Mouse (Mus musculus): ENCODE results near the gene Rxfp3.

Rxfp3 gene

DNA sequence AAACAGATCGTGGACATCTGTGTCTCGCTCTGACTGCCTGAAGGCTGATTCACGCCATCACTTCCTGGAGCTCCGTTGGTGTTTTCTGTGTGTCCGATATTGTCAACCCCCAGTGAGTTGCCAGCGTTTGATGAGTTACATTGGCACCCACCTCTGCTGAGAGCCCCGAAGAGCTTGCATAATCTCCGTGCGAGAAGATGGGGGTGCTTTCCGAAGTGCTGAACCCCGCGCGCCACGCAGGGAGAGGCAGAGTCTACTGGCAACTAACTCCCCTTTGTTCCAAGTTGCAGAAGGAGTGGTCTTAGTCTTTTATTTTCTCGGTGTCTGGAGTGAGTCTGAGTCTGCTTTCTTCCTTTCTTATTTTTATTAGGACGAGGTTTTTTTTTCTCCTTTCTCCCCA, at the start of gene Rxfp3:
TSS of gene Rxfp3 (minus strand) at position 281 of the 400 bp plus-strand sequence.
- no peak for DNase-seq (ENCODE audit: extremely low read depth, low read depth)

DNA sequence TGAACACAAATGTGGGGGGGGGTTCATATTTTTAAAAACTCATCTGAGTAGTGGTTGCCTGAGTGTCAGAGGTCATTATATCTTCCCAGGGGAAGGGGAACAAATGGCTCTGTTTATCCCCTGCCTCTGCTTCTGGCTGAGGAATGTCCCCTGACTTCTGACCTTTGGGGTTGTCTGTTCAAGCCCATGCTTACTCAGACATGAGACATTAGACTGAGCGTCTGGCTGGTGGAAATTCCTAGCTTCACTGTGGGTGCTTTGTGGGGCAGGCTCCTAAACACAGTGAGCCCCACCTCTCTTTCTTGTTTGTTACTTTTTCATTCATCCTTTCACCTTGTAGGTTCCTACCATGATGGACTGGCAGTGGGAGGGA, 47.2 kb upstream of the Rxfp3 start:
- no peak for DNase-seq (ENCODE audit: extremely low read depth, low read depth)

DNA sequence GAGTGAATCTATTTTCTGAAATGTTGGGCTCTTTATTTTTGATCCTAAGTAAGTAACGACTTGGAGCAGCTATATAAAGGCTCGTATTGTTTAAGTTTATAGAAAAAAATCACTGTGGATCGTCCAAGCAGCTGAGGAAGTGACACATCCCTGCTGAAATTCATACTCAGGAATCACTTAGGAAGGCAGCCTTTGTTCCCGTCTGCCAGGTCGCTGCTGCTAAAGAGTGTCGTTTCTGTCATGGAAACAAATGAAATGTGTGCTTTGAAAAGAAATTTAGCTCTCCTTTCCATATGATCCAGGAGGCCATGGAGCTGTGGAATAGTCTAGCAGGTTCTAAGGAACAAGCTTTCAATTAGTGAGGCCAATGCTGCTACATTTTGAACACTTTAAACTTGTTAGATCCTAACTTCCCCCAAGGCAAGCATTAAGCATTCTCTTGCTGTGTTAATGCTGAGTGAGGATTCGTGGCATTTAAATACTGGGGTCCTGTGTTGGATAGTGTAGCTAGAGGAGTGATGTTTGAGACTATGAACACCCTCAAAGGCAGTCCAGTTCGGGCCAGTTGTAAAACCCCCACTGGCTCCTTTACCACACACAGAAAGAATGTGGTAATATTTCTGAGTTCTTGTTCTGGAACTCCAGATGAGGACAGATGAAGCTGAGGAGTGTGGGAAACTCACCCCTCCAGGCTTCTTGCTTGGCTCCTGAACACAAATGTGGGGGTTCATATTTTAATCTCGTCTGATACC, 46.6 kb upstream of the Rxfp3 start:
- no peak for DNase-seq (ENCODE audit: extremely low read depth, low read depth)

GRCm38 (mm10) chr15:11083678-11084077, 45.9 kb upstream of the Rxfp3 start:
- DNase-seq (ENCODE audit: extremely low read depth, low read depth) = no peak

DNA sequence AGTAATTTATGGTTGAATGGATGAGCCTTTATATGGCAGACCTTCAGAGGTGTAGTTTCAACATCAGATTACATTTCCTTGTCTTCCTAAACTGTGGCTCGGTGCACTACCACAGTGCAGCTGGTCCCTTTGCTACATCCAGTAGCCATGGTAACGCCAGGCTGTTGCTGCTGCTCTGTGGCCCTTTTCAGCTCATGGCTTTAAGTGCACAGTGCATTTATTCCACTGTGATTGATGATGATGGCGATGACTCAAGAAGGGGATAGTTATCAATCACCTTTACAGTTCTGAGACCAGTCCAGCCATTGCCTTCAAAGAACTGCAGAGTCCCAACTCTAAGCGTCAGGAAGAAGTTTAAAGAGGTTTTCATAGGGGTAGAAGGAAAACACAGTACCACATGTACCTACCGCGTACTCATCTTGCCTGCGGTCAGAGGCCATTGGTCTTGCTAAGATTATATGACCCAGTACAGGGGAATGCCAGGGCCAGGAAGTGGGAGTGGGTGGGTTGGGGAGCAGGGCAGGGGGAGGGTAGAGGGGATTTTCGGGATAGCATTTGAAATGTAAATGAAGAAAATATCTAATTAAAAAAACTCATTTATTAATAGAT, 45.3 kb upstream of the Rxfp3 start:
- no peak for DNase-seq (ENCODE audit: extremely low read depth, low read depth)

DNA sequence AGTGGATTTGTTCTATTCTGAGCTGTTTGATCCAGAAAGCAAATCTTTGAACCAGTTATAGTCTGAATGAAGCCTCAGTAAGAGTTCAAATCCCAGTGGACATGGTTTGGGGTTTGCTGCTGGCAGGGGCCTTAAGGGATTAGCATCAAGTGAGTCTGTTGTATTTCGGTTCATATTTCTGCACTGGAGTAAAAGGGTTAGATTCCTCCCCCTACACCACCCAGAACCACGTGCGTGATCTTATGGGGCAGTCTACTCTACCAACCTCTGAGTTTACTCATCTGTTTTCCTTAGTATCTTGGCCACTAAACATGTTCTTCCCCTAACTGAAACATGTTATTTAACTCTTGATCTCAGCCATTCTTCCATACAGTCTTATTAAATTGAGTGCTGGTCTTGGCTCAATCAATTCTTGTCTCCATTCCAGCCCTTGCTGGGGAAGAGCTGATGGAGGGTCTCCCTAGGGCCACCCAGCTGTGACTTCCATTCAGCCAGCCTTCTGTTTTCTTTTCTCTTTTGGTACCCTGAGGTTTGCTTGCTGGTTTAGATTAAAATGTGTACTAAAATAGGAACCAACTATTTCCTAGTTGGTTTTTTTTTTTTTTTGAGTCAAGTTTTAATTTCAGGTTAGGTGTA, 38.1 kb upstream of the Rxfp3 start:
- DNase-seq (ENCODE audit: extremely low read depth, low read depth) = no peak

DNA sequence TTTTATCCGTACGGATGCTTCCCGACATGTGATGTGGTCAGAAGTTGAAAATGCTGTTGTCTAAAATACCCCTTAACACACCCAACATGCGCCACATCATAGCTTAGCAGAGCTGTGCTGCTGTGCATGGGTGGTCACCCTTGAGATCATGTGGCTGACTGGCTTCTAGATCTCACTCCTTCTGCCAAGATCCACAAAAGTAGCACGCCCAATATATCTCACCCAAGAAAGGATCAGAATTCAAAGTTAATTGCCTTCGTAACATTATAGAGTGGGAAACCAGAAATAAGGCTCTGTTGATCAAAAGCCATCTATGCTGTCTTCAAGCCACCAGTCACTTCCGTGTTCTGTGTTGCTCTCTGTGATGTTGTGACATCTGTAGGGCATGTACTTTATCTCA, 30.1 kb upstream of the Rxfp3 start:
- DNase-seq (ENCODE audit: extremely low read depth, low read depth) = no peak

DNA sequence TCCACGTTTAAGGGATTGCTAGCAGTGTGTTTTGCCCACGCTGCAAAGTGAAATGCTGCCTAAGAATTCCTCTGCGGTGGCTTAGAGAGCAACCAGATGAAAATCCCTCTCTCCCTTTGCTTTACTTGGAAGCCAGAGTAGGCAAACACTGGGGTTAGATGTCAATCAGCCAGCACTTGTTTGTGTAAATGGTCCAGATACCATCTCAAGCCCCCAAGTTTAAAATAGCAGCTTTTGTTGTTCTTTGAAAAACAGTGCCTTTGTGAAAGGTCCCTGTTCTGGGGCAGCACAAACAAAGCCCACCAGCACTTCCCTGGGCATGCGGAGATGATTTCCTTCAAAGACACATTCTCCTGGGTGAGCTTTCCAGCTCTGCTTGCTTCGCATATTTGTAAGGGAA, 28.5 kb upstream of the Rxfp3 start:
- DNase-seq (ENCODE audit: extremely low read depth, low read depth) = no peak

DNA sequence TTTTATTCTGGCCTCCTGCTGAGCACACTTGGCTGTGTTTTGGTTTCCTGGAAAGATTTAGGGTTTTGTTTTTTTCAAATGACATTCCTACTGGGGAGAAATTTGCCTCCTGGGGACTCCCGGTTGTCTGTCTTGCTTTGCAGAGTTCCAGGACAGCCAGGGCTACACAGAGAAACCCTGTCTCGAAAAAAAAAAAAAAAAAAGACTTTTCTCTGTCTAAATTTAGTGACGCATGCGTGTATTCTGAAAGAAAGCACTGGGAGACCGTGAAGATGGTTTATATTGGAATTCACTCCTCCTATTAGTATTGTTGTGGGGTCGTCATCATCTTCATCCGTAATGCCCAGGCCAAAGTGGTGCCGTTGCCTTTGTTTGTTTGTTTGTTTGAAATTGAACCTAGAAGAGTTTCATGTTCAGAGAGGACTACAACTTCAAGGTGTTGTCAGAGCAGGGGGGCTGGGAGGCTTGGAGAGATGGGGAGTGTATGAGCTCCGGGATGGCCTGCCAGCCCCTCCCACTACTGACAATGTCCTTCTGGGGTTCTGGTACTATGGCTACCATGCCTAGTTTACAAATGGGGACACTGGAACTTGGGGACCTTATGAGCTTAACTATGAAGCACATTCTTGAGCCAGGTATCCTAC, 27.9 kb upstream of the Rxfp3 start:
- DNase-seq (ENCODE audit: extremely low read depth, low read depth) = no peak

DNA sequence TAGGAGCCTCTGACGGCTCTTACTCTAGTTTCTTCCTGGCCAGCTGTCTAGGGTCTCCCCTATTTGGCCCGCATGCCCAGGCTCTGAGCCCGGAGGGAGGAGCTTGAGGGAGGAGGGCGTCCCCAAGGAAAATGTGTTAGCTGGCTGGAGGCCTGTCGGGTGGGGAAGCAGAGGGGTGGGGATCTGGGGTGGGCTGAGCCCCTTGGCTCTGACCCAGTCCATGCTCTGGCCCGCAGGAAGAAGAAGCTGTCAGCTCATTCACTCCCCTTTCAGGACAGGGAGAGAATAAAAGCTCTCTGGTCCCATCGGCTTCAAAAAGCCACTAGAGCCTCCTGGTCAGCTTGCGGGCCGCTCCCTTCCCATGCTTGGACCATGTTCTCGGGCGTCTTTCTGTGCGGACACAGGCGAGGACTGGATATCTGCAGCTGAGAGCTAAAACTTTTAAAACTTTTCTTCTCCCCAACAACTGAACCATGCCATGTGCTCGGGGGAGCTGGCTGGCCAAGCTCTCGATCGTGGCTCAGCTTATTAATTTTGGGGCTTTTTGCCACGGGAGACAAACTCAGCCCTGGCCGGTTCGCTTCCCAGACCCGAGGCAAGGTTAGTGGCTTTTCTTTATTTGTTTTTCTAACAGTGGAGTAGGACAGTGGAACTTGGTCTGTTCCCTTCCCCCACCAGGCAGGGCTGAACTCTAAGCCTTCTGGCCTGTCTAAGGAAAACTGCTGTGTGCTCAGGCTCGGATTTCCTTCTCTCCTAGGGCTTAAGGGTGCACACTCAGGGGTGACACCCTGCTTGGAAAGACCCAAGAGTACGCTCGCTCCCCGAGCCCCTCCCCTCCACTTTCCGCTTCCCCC, 27.0 kb upstream of the Rxfp3 start, which contains the start of gene Adamts12:
TSS of gene Adamts12 (plus strand) at position 233 of the 854 bp plus-strand sequence.
- no peak for DNase-seq (ENCODE audit: extremely low read depth, low read depth)

DNA sequence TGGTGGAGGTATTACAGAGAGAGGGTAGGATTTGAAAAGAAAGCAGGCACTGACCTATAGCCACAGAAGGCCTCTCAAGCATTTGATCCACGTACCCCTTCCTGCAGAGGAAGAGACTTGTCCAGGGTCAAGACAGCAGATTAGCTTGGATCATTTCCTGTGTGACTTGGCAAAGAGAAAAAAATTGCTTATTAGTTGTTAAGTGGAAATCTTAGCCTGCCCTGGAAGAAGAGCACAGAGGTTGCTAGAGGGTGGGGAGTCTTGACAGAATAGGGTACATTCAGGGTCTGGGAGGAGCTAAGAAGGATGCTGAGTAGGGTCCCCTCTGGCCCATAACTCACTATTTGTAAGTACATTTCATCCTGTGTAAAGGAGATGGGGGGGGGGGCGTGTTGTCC, 26.4 kb upstream of the Rxfp3 start:
- no peak for DNase-seq (ENCODE audit: extremely low read depth, low read depth)

DNA sequence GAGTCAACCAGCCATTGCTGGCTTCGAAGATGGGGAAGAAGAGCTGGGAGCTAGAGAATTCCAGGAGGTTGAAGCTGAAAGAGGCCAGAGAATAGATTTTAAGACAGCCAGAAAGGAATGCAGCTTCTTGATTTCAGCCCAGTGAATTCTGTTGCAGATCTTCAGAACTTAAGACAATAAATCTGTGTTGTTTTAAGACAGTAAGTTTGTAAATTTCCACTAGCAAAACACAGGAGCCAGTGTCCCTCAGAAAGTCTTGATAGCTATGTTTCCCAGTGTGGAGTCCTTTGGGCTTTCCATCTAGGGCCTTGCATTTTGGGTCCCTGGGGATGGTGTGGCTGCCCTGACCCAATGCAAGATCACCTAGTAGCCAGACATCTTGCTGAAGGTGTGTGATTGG, 25.1 kb upstream of the Rxfp3 start:
- no peak for DNase-seq (ENCODE audit: extremely low read depth, low read depth)

DNA sequence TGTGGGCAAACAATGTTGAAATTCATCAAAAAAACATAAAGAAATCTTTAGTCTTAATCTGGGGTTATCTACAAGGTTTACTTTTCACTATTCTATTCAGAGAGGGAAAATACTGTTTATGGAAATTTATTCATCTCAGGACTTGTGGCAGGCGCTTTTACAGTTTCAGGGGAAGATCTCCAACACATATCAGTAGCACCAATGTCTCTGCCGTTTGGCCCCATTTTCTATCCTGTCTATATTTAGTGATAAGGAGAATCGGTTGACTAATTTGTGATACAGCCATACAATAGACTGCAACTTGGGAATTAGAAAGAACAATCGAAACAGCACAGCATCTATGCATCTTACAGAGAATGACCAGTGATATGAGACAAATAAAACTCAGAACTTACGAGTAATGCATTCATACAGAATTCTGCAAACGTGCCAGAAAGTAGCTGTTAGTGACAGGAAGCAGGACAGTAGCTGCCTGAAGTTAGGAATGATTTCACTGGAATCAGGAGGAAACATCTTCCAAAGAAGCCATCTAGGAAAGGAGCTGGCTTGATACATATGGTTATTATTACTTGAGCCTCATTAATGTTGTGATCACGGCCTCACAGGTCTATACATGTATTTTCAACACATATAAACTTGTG, 16.8 kb upstream of the Rxfp3 start:
- DNase-seq (ENCODE audit: extremely low read depth, low read depth) = no peak

- no peak for DNase-seq (ENCODE audit: extremely low read depth, low read depth)
Measured at GRCm38 (mm10) chr15:11053678-11054439, 16.1 kb upstream of the Rxfp3 start.

DNA sequence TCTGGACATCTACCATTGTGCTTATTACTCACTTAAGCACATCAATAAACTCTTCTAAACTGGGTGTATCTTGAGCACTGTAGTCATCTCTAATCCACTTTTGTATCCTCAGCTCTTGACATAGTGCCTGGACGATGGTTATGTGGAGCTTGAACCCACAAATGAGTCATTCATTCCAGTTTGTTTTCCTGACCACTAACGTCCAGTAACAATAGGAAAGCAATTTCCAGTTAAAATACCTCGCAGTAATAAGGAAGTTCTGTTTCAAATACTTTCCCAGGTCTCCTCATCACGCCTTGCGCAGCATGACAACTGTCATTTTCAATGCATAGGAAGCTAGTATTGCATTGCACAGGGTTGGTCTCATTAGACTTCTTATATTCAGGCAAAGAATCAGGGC, 5.0 kb upstream of the Rxfp3 start:
- no peak for DNase-seq (ENCODE audit: extremely low read depth, low read depth)

- DNase-seq (ENCODE audit: extremely low read depth, low read depth) = no peak
Measured at GRCm38 (mm10) chr15:11041229-11041628, 3.4 kb upstream of the Rxfp3 start.

- DNase-seq (ENCODE audit: extremely low read depth, low read depth) = no peak
Measured at GRCm38 (mm10) chr15:11040067-11040466, 2.3 kb upstream of the Rxfp3 start.

DNA sequence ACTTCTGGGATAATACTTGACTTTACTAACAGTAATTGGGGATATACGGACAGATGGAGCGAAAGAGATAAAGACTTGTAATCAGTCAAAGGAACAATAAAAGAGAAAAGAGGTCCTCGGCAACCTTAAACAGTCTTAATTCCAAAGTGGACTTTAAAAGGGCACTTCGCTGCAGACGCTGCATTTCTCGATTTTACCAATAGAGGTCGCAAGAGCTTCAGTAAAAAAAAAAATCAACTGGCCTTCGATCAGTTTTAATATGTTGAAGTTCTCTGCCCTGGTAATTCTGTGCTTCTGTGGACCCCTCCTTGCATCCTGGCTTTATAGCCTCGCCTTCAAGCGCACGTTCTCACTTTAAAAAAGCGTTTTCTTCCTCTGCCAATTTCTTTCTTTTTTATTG, 685 bp upstream of the Rxfp3 start:
- peak; percentile 1 for DNase-seq (ENCODE audit: extremely low read depth, low read depth)

GRCm38 (mm10) chr15:11037376-11037695, 455 bp downstream of the Rxfp3 start:
- no peak for DNase-seq (ENCODE audit: extremely low read depth, low read depth)
